Mouse (Mus musculus) testis, postnatal 14 days (tissue): Measurements from ENCODE around the gene Kmt2c.
"Not testable (repeated sequence)": the region's sequence is repeated elsewhere in the genome, so short reads cannot be mapped to it uniquely, and the experiment has no call there.

Source experiments
- DNase-seq: peaks from one replicate; pipeline ENCODE4 v3.0.0; 2021; ENCODE audit warnings: low spot score

Gene Kmt2c

GRCm38 (mm10) chr5:25515767-25516166, 17.2 kb upstream of the Kmt2c start, which contains the start of gene Cct8l1:
Gene Cct8l1 (plus strand): TSS chr5:25516067.
- no peak for DNase-seq

GRCm38 (mm10) chr5:25506041-25506440, 7.5 kb upstream of the Kmt2c start:
- no peak for DNase-seq

GRCm38 (mm10) chr5:25500686-25501085, 2.1 kb upstream of the Kmt2c start:
- no peak for DNase-seq

- peak; percentile 96 for DNase-seq
Observed at GRCm38 (mm10) chr5:25499423-25500398, 1.1 kb upstream of the Kmt2c start.

- peak; percentile 86 for DNase-seq
Observed at GRCm38 (mm10) chr5:25498821-25499422, 339 bp upstream of the Kmt2c start.

- peak; percentile 66 for DNase-seq
Observed at GRCm38 (mm10) chr5:25497720-25498345, 750 bp downstream of the Kmt2c start.

GRCm38 (mm10) chr5:25497369-25497719, 1.2 kb downstream of the Kmt2c start:
- DNase-seq: peak; percentile 40

GRCm38 (mm10) chr5:25496652-25497051, 1.9 kb downstream of the Kmt2c start:
- no peak for DNase-seq

- no peak for DNase-seq
Observed at GRCm38 (mm10) chr5:25478863-25479262, 19.7 kb downstream of the Kmt2c start.

- no peak for DNase-seq
Observed at GRCm38 (mm10) chr5:25475789-25476188, 22.8 kb downstream of the Kmt2c start.

- DNase-seq: no peak
Observed at GRCm38 (mm10) chr5:25472070-25472469, 26.5 kb downstream of the Kmt2c start.

GRCm38 (mm10) chr5:25461956-25462355, 36.6 kb downstream of the Kmt2c start:
- DNase-seq: no peak

- not testable (repeated sequence) for DNase-seq
Observed at GRCm38 (mm10) chr5:25455432-25455831, 43.2 kb downstream of the Kmt2c start.

- no peak for DNase-seq
Observed at GRCm38 (mm10) chr5:25452691-25453090, 45.9 kb downstream of the Kmt2c start.

- no peak for DNase-seq
Observed at GRCm38 (mm10) chr5:25437508-25437907, 61.1 kb downstream of the Kmt2c start.

GRCm38 (mm10) chr5:25436081-25436480, 62.5 kb downstream of the Kmt2c start:
- no peak for DNase-seq

GRCm38 (mm10) chr5:25422576-25422975, 76.0 kb downstream of the Kmt2c start:
- DNase-seq: no peak

GRCm38 (mm10) chr5:25420601-25421000, 78.0 kb downstream of the Kmt2c start:
- no peak for DNase-seq

GRCm38 (mm10) chr5:25415382-25415781, 83.2 kb downstream of the Kmt2c start:
- no peak for DNase-seq

- no peak for DNase-seq
Observed at GRCm38 (mm10) chr5:25396727-25397126, 101.9 kb downstream of the Kmt2c start.

- DNase-seq: no peak
Observed at GRCm38 (mm10) chr5:25392655-25393054, 105.9 kb downstream of the Kmt2c start.

GRCm38 (mm10) chr5:25383581-25383980, 115.0 kb downstream of the Kmt2c start:
- no peak for DNase-seq

GRCm38 (mm10) chr5:25379188-25379587, 119.4 kb downstream of the Kmt2c start:
- DNase-seq: no peak
